Mouse (Mus musculus) gastrocnemius, postnatal 14 days (tissue): ENCODE measurements around the gene Pdk2. TPM values are rescaled to one million over a fixed set of nuclear protein-coding genes. Genes with fewer than 3 reads are reported as not detected.
A peak's percentile ranks its signal among the peaks of the same experiment; 100 is the strongest.

Experiments used
- DNase-seq: peaks from one replicate; pipeline ENCODE4 v3.0.0; 2021; ENCODE audit warnings: mixed read lengths
- intact Hi-C: fragments of 180-260 bp; cut with DNase I; formaldehyde crosslinking; loops from one replicate; pipeline ENCODE4 v1.15.1; 2025; ENCODE audit warnings: low total_unique reads
- total RNA-seq, 2 experiments: library from RNA; stranded (reverse); gene quantifications; 2 replicates each; pipeline ENCODE4 v1.2.3; 2021

Gene Pdk2
- total RNA-seq, 2 experiments from 2014 or later, result 330 to 344 TPM

- DNase-seq, result peak; percentile 28
- intact Hi-C loops, result no loop called here
Measured at GRCm38 (mm10) chr11:95072804-95073203, 31.6 kb upstream of the Pdk2 start.

- intact Hi-C loops, result no loop called here
- no peak for DNase-seq
Measured at GRCm38 (mm10) chr11:95072136-95072535, 31.0 kb upstream of the Pdk2 start.

- intact Hi-C loops, result no loop called here
- DNase-seq, result no peak
Measured at GRCm38 (mm10) chr11:95071266-95071665, 30.1 kb upstream of the Pdk2 start.

GRCm38 (mm10) chr11:95070140-95071107 lies 29.3 kb upstream of the Pdk2 start:
- DNase-seq, result no peak
- intact Hi-C loops, result no loop called here

GRCm38 (mm10) chr11:95069226-95069957 lies 28.2 kb upstream of the Pdk2 start:
- intact Hi-C loops, result no loop called here
- no peak for DNase-seq

GRCm38 (mm10) chr11:95056768-95057501 lies 15.8 kb upstream of the Pdk2 start:
- DNase-seq, result no peak

GRCm38 (mm10) chr11:95053062-95053461 lies 11.9 kb upstream of the Pdk2 start:
- DNase-seq, result peak; percentile 55

More at GRCm38 (mm10) chr11:95056768-95057501, 15.8 kb upstream of the Pdk2 start:
- intact Hi-C loops, result loop anchor here (10.0 kb wide), 1 partner anchor 198 kb away; no protein-coding TSS in a partner anchor

GRCm38 (mm10) chr11:95046980-95047680 lies 6.0 kb upstream of the Pdk2 start:
- peak; percentile 38 for DNase-seq
- intact Hi-C loops, result loop anchor here (2.0 kb wide), 1 partner anchor 60 kb away; no protein-coding TSS in a partner anchor

More at GRCm38 (mm10) chr11:95053062-95053461, 11.9 kb upstream of the Pdk2 start:
- intact Hi-C loops, result loop anchor here (10.0 kb wide), 1 partner anchor 202 kb away; no protein-coding TSS in a partner anchor

GRCm38 (mm10) chr11:95044185-95044870 lies 3.2 kb upstream of the Pdk2 start:
- no peak for DNase-seq
- intact Hi-C loops, result no loop called here

GRCm38 (mm10) chr11:95043608-95044007 lies 2.5 kb upstream of the Pdk2 start:
- intact Hi-C loops, result no loop called here

GRCm38 (mm10) chr11:95043060-95043459 lies 1.9 kb upstream of the Pdk2 start:
- DNase-seq, result no peak
- intact Hi-C loops, result no loop called here

More at GRCm38 (mm10) chr11:95043608-95044007, 2.5 kb upstream of the Pdk2 start:
- DNase-seq, result no peak

GRCm38 (mm10) chr11:95042096-95042495 lies 942 bp upstream of the Pdk2 start:
- DNase-seq, result peak; percentile 82
- intact Hi-C loops, result no loop called here

- peak; percentile 81 for DNase-seq
- intact Hi-C loops, result no loop called here
Measured at GRCm38 (mm10) chr11:95040491-95041138, 539 bp downstream of the Pdk2 start.

GRCm38 (mm10) chr11:95039766-95040165 lies 1.4 kb downstream of the Pdk2 start:
- no peak for DNase-seq
- intact Hi-C loops, result no loop called here

- DNase-seq, result no peak
- intact Hi-C loops, result no loop called here
Measured at GRCm38 (mm10) chr11:95038818-95039655, 2.1 kb downstream of the Pdk2 start.

- intact Hi-C loops, result no loop called here
- DNase-seq, result no peak
Measured at GRCm38 (mm10) chr11:95038156-95038817, 2.9 kb downstream of the Pdk2 start.
